Mouse (Mus musculus) forebrain, embryonic 15.5 days (tissue): ENCODE measurements around the gene Sash1. TPM values are rescaled to one million over a fixed set of nuclear protein-coding genes. Genes with fewer than 3 reads are reported as not detected.

Experiments
- ATAC-seq: fragments of 200-750 bp; cut with Nextera tagmentation; replicated peaks from 2 replicates; pipeline ENCODE4 v1.8.0; 2017; ENCODE audit warnings: mild to moderate bottlenecking, moderate TSS enrichment, moderate library complexity
- H3K27ac ChIP-seq: fragments of 300-500 bp; sonication (generic); replicated peaks from 2 replicates; pipeline ENCODE4 v1.5.1; 2015; ENCODE audit warnings: mild to moderate bottlenecking, inconsistent platforms
- H3K27me3 ChIP-seq: fragments of 300-500 bp; sonication (generic); 2 replicates; pipeline ENCODE4 v1.6.1; 2015; ENCODE audit warnings: inconsistent platforms
- H3K36me3 ChIP-seq: fragments of 300-500 bp; sonication (generic); 2 replicates; pipeline ENCODE4 v1.6.1; 2015; ENCODE audit warnings: mild to moderate bottlenecking, inconsistent platforms
- H3K4me1 ChIP-seq: fragments of 300-500 bp; sonication (generic); 2 replicates; pipeline ENCODE4 v1.6.1; 2015; ENCODE audit warnings: inconsistent platforms
- H3K4me2 ChIP-seq: fragments of 300-500 bp; sonication (generic); replicated peaks from 2 replicates; pipeline ENCODE4 v1.6.1; 2015; ENCODE audit warnings: mild to moderate bottlenecking, inconsistent platforms
- H3K4me3 ChIP-seq: fragments of 300-500 bp; sonication (generic); 2 replicates; pipeline ENCODE4 v1.5.1; 2015; ENCODE audit warnings: mild to moderate bottlenecking, inconsistent platforms
- H3K9ac ChIP-seq: fragments of 300-500 bp; sonication (generic); replicated peaks from 2 replicates; pipeline ENCODE4 v1.6.1; 2015; ENCODE audit warnings: mild to moderate bottlenecking, inconsistent platforms
- H3K9me3 ChIP-seq: fragments of 300-500 bp; sonication (generic); 2 replicates; pipeline ENCODE4 v1.6.1; 2016; ENCODE audit warnings: inconsistent platforms
- WGBS: fragments of 180-500 bp; shearing (Covaris S2); methylation state at CpG from one replicate; pipeline ENCODE4 v1.1.7; 2015; ENCODE audit warnings: mixed read lengths; 5-methylcytosine and 5-hydroxymethylcytosine counted together
- polyA plus RNA-seq: library from polyadenylated mRNA; unstranded; fragments of >200 nt; fragmentation: Nextera tagmentation; extraction: Ambion mirVana; gene quantifications from 2 replicates; pipeline ENCODE4 v1.2.1, GENCODE M21; 2015

Sash1 gene
- polyA plus RNA-seq, 1 experiment from 2014 or later, result 1.7 TPM

DNA sequence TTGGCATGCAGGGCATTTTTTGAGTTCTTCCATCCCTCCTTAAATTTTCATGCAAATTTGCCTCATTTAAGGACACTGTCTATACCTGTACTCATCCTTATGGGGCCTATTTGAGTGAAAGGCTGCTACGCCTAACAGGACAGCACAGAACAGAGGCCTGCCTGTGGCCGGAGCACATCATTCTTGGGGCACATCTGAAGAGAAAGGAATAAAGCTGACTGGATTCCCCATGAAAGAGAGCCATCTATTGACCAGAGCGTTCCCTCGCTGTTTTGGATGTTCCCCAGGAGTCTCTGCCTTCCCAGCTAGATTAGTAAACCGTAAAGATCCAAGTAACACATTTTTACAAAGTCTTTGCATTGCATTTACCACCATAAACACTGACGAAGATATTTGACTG lies 203.5 kb downstream of the Sash1 start:
- no peak overlapping the region for H3K4me2 ChIP-seq
- no peak overlapping the region for H3K27ac ChIP-seq
- no peaks in the 10 kb centered on the region for H3K9me3 ChIP-seq
- no peaks in the 10 kb centered on the region for H3K36me3 ChIP-seq
- WGBS, result 79% methylated on average over 6 of the region's 6 CpGs
- no peak overlapping the region for H3K9ac ChIP-seq
- no peaks in the 10 kb centered on the region for H3K4me1 ChIP-seq
- no peaks in the 10 kb centered on the region for H3K27me3 ChIP-seq
- no peak overlapping the region for H3K4me3 ChIP-seq
- no peak for ATAC-seq

DNA sequence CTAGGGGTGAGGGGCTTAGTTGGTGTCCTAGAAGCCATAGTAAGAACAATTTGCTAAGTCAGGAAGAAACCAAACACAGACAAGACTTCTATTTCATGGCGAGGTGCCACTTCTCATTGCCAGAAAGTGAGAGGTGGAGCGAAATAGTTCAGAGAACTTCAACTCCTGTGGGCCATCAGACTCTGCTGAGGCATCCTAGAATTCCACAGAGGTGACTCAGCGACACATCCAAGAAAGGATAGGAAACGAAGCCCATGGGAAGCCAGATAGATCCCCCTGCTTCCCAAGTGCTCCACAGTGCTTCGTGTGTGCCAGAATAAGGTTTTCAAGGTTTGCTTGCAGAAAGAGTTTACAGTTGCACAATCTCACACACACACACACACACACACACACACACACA lies 209.1 kb downstream of the Sash1 start:
- Histone ChIP-seq H3K4me2 (no peak overlapping the region), H3K4me3 (no peak overlapping the region), H3K9me3 (no peaks in the 10 kb centered on the region), H3K27me3 (no peaks in the 10 kb centered on the region), H3K36me3 (no peaks in the 10 kb centered on the region), H3K4me1 (no peaks in the 10 kb centered on the region), H3K27ac (no peak overlapping the region), H3K9ac (no peak overlapping the region)
- ATAC-seq, result no peak
- 91% methylated on average over 5 of the region's 5 CpGs for WGBS
